Comparison of ENCODE assay signal across 8 mouse cellular contexts in the genomic region with DNA sequence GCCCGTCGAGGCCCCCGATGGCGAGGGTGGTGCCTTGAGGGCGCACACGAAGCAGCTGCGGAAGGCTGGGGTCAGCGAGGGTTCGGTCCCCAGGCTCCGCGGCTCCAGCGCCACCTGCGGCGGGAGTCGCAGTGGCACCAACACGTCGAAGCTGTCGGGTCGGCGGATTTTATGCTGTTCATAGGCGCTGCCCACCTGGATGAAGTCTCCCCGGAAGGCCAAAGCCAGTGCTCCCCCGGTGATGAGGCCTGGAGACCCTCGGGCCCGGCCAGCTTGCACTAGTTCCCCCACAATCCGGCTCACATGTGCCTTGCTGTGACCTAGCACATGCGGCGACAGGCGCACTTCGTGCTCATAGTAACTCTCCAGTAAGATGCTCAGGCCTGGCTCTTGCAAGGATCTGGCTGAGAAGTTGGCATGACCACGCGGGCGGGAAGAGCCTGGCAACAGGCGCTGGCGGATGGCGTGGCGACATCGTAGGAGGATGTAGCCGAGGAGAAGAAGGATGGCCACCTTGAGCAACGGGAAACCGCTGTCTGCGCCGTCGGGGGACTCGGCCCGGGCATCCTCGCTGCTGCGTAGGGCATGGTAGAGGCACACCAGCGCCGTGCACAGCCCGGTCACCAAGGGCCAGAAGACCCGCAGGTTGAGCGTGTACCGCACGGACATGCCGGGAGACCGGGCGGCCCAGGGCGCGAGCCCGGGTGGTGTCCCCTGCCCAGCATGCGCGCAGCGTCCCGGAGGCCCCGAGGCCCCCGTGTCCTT. TPM values are rescaled to one million over a fixed set of nuclear protein-coding genes. Genes with fewer than 3 reads are reported as not detected.
DNase-seq lines count a peak whose midpoint lies in the region; ATAC-seq and TF ChIP-seq lines count a peak whose summit lies in the region.

No protein-coding gene starts in this region.

- 2% methylated on average over 67 of the region's 67 CpGs for WGBS in forebrain, embryonic 16.5 days
- 3% methylated on average over 59 of the region's 67 CpGs for WGBS in hindbrain, embryonic 16.5 days
- WGBS in lung, embryonic 15.5 days = 4% methylated on average over 67 of the region's 67 CpGs
- WGBS in olfactory bulb, adult 2 months = 7% methylated on average over 67 of the region's 67 CpGs

- H3K4me1 ChIP-seq in forebrain, embryonic 16.5 days (replicated peaks; ENCODE audit: control insufficient read depth, insufficient read depth, low read length) = peaks cover 10% of the 10 kb centered on the region; the same call in 1 of the 2 replicates
- peaks cover 11% of the 10 kb centered on the region for H3K4me1 ChIP-seq in hindbrain, embryonic 16.5 days (ENCODE audit: control insufficient read depth, insufficient read depth, low read depth, low read length)
- H3K4me1 ChIP-seq in lung, embryonic 15.5 days = peaks cover 46% of the 10 kb centered on the region
- H3K4me1 ChIP-seq in olfactory bulb, adult 2 months (ENCODE audit: control insufficient read depth, insufficient read depth, low read length) = peaks cover 17% of the 10 kb centered on the region

- H3K27me3 ChIP-seq in forebrain, embryonic 16.5 days (replicated peaks; ENCODE audit: control insufficient read depth, insufficient read depth, low read length) = peaks cover 46% of the 10 kb centered on the region
- peaks cover 28% of the 10 kb centered on the region for H3K27me3 ChIP-seq in hindbrain, embryonic 16.5 days (replicated peaks; ENCODE audit: control insufficient read depth, insufficient read depth, low read length)
- no peaks in the 10 kb centered on the region for H3K27me3 ChIP-seq in lung, embryonic 15.5 days

- DNase-seq in layer of hippocampus, postnatal 10 days (ENCODE audit: low spot score in 2 of 2) = peak; percentile 14 to 40
- no peak for DNase-seq in layer of hippocampus, adult 18-20 months (ENCODE audit: low spot score in 2 of 2)
- no peak for DNase-seq in cerebellum, adult 9-10 months

- peak overlapping the region; percentile 58 for H3K4me3 ChIP-seq in forebrain, embryonic 16.5 days (replicated peaks; ENCODE audit: low read length)
- H3K4me3 ChIP-seq in hindbrain, embryonic 16.5 days (ENCODE audit: low read length) = peak overlapping the region; percentile 55
- peak overlapping the region; percentile 80 for H3K4me3 ChIP-seq in lung, embryonic 15.5 days
- H3K4me3 ChIP-seq in olfactory bulb, adult 2 months (ENCODE audit: insufficient read depth, low read depth, low read length) = peak overlapping the region; percentile 44

- H3K9ac ChIP-seq in forebrain, embryonic 16.5 days (replicated peaks; ENCODE audit: low read depth, low read length) = peak overlapping the region; percentile 74
- H3K9ac ChIP-seq in hindbrain, embryonic 16.5 days (ENCODE audit: low read depth, low read length) = peak overlapping the region; percentile 70
- H3K9ac ChIP-seq in lung, embryonic 15.5 days = peak overlapping the region; percentile 98

- no peaks in the 10 kb centered on the region for H3K36me3 ChIP-seq in forebrain, embryonic 16.5 days (ENCODE audit: control insufficient read depth, insufficient read depth)
- no peaks in the 10 kb centered on the region for H3K36me3 ChIP-seq in hindbrain, embryonic 16.5 days (ENCODE audit: control insufficient read depth, insufficient read depth, low read length)
- H3K36me3 ChIP-seq in lung, embryonic 15.5 days = no peaks in the 10 kb centered on the region

- TF ChIP-seq CTCF in olfactory bulb, adult 2 months (IDR thresholded peaks at IDR 0.05; ENCODE audit: insufficient read depth, low read depth, low read length) = no peak; the same call in 1 of the 2 replicates

- ATAC-seq in activated CD4-positive, CD25-positive, alpha-beta regulatory T cell, adult 4 months = peak; percentile 7
- ATAC-seq in forebrain, embryonic 16.5 days = peak; percentile 58
- ATAC-seq in hindbrain, embryonic 16.5 days = peak; percentile 62
- peak; percentile 2; the same call in 1 of the 2 replicates for ATAC-seq in lung, embryonic 15.5 days (ENCODE audit: borderline replicate concordance, extremely low read depth, low FRiP score, low TSS enrichment)

- peak overlapping the region; percentile 93 for H3K4me2 ChIP-seq in forebrain, embryonic 16.5 days (ENCODE audit: low read length)
- peak overlapping the region; percentile 78 for H3K4me2 ChIP-seq in hindbrain, embryonic 16.5 days (ENCODE audit: low read length)
- H3K4me2 ChIP-seq in lung, embryonic 15.5 days = peak overlapping the region; percentile 92

- no peak for TF ChIP-seq POLR2A in olfactory bulb, adult 2 months (IDR thresholded peaks at IDR 0.05; ENCODE audit: insufficient read depth, low read depth, low read length)

- no peak overlapping the region for H3K27ac ChIP-seq in forebrain, embryonic 16.5 days (ENCODE audit: low read length)
- H3K27ac ChIP-seq in hindbrain, embryonic 16.5 days (ENCODE audit: low read depth, low read length) = no peak overlapping the region
- peak overlapping the region; percentile 94 for H3K27ac ChIP-seq in lung, embryonic 15.5 days
- H3K27ac ChIP-seq in olfactory bulb, adult 2 months (ENCODE audit: insufficient read depth, low read depth, low read length) = no peak overlapping the region; the same call in 1 of the 2 replicates

- H3K9me3 ChIP-seq in forebrain, embryonic 16.5 days (ENCODE audit: control insufficient read depth, low read length) = no peaks in the 10 kb centered on the region
- H3K9me3 ChIP-seq in hindbrain, embryonic 16.5 days (ENCODE audit: control insufficient read depth, low read length) = no peaks in the 10 kb centered on the region
- H3K9me3 ChIP-seq in lung, embryonic 15.5 days = no peaks in the 10 kb centered on the region

RNA-seq across cellular contexts. Expression of a gene that starts 0.9 kb away (rescaled TPM):
- 1 to 10 TPM; 4.0 TPM for total RNA-seq in layer of hippocampus, postnatal 10 days (2021)
- total RNA-seq in layer of hippocampus, adult 18-20 months (2021) = 1 to 10 TPM; 2.9 to 3.3 TPM
- polyA plus RNA-seq in activated CD4-positive, CD25-positive, alpha-beta regulatory T cell, adult 4 months (2017; shearing (Covaris generic)) = under 1 TPM; 0.25 to 0.32 TPM
- 0.75 and 0.89 TPM in 2 replicates for polyA plus RNA-seq in forebrain, embryonic 16.5 days (2015; fragmentation: Nextera tagmentation; extraction: Ambion mirVana)
- 0.89 and 1.0 TPM in 2 replicates for polyA plus RNA-seq in hindbrain, embryonic 16.5 days (2015; fragmentation: Nextera tagmentation; extraction: Ambion mirVana)
- 7.4 and 8.1 TPM in 2 replicates for polyA plus RNA-seq in lung, embryonic 15.5 days (2015; fragmentation: Nextera tagmentation; extraction: Ambion mirVana)
- not detected in 2 replicates for polyA plus RNA-seq in olfactory bulb, adult 2 months (2012; ENCODE audit: insufficient read depth, insufficient read length, low replicate concordance, missing spikeins)

RNA-seq across cellular contexts. Expression of a gene that starts 42.3 kb away (rescaled TPM):
- total RNA-seq in layer of hippocampus, postnatal 10 days (2021) = 10 to 100 TPM; 37.3 to 39.2 TPM
- total RNA-seq in layer of hippocampus, adult 18-20 months (2021) = 10 to 100 TPM; 34.1 to 35.5 TPM
- polyA plus RNA-seq in activated CD4-positive, CD25-positive, alpha-beta regulatory T cell, adult 4 months (2017; shearing (Covaris generic)) = 10 to 100 TPM; 13.4 to 15.6 TPM
- 69.3 and 78.2 TPM in 2 replicates for polyA plus RNA-seq in forebrain, embryonic 16.5 days (2015; fragmentation: Nextera tagmentation; extraction: Ambion mirVana)
- polyA plus RNA-seq in hindbrain, embryonic 16.5 days (2015; fragmentation: Nextera tagmentation; extraction: Ambion mirVana) = 104 and 116 TPM in 2 replicates
- polyA plus RNA-seq in lung, embryonic 15.5 days (2015; fragmentation: Nextera tagmentation; extraction: Ambion mirVana) = 115 and 130 TPM in 2 replicates
- not detected in 2 replicates for polyA plus RNA-seq in olfactory bulb, adult 2 months (2012; ENCODE audit: insufficient read depth, insufficient read length, low replicate concordance, missing spikeins)

RNA-seq across cellular contexts. Expression of a gene that starts 42.8 kb away (rescaled TPM):
- total RNA-seq in layer of hippocampus, postnatal 10 days (2021) = 10 to 100 TPM; 45.9 to 49.3 TPM
- total RNA-seq in layer of hippocampus, adult 18-20 months (2021) = 10 to 100 TPM; 87.5 to 95.5 TPM
- polyA plus RNA-seq in activated CD4-positive, CD25-positive, alpha-beta regulatory T cell, adult 4 months (2017; shearing (Covaris generic)) = under 1 TPM in 1 of 2 experiments, not detected in 1; 0.24 TPM
- 6.0 and 7.1 TPM in 2 replicates for polyA plus RNA-seq in forebrain, embryonic 16.5 days (2015; fragmentation: Nextera tagmentation; extraction: Ambion mirVana)
- polyA plus RNA-seq in hindbrain, embryonic 16.5 days (2015; fragmentation: Nextera tagmentation; extraction: Ambion mirVana) = 27.4 and 28.3 TPM in 2 replicates
- polyA plus RNA-seq in lung, embryonic 15.5 days (2015; fragmentation: Nextera tagmentation; extraction: Ambion mirVana) = 2.8 and 3.4 TPM in 2 replicates
- not detected in 2 replicates for polyA plus RNA-seq in olfactory bulb, adult 2 months (2012; ENCODE audit: insufficient read depth, insufficient read length, low replicate concordance, missing spikeins)

Comparison
In these comparisons a context has a peak if more than half of its experiments do, and no peak if none do; other contexts are left out.
1. DNase-seq: peak in layer of hippocampus, postnatal 10 days (2 of 2); none in layer of hippocampus, adult 18-20 months (0 of 2) and cerebellum, adult 9-10 months (single experiment).
2. ATAC-seq: peak in every context shown above with its lines; median percentile 62 in hindbrain, embryonic 16.5 days; 58 in forebrain, embryonic 16.5 days; 7 in activated CD4-positive, CD25-positive, alpha-beta regulatory T cell, adult 4 months; 2 in lung, embryonic 15.5 days.
3. Peak in every context shown above with its lines, with median percentiles within 50 percentile points of each other: H3K4me2 ChIP-seq, H3K4me3 ChIP-seq and H3K9ac ChIP-seq.